Mouse (Mus musculus): Measurements from ENCODE around the gene Drd1. TPM values are rescaled to one million over a fixed set of nuclear protein-coding genes. Genes with fewer than 3 reads are reported as not detected.

Drd1 gene
- polyA plus RNA-seq, 1 experiment from 2014 or later, result 12.3 TPM

- H3K36me3 ChIP-seq, result no peaks in the 10 kb centered on the region
- H3K27me3 ChIP-seq, result no peaks in the 10 kb centered on the region
- H3K9me3 ChIP-seq, result no peaks in the 10 kb centered on the region
- peaks cover 22% of the 10 kb centered on the region for H3K4me1 ChIP-seq
- H3K9ac ChIP-seq (replicated peaks), result peak within 1 kb of the TSS; percentile 76
- H3K4me2 ChIP-seq (replicated peaks), result peak within 1 kb of the TSS; percentile 79
- H3K4me3 ChIP-seq, result peak within 1 kb of the TSS; percentile 90
- peak within 1 kb of the TSS; percentile 84 for H3K27ac ChIP-seq (replicated peaks)
- peak; percentile 90 for ATAC-seq (replicated peaks)
- under 1% methylated on average over 73 of the region's 74 CpGs for WGBS
These were observed 16.3 kb upstream of the Drd1 start, which contains the start of gene Sfxn1 for GRCm38 (mm10) chr13:54071606-54072331. Gene Sfxn1 (plus strand): TSS chr13:54071869.

- H3K9ac ChIP-seq (replicated peaks), result no peak overlapping the region
- H3K9me3 ChIP-seq, result no peaks in the 10 kb centered on the region
- H3K27ac ChIP-seq (replicated peaks), result no peak overlapping the region
- 95% methylated on average over 9 of the region's 9 CpGs for WGBS
- no peaks in the 10 kb centered on the region for H3K27me3 ChIP-seq
- no peak overlapping the region for H3K4me2 ChIP-seq (replicated peaks)
- no peaks in the 10 kb centered on the region for H3K36me3 ChIP-seq
- peaks cover 22% of the 10 kb centered on the region for H3K4me1 ChIP-seq
- no peak overlapping the region for H3K4me3 ChIP-seq
- no peak for ATAC-seq (replicated peaks)
These were observed 15.5 kb upstream of the Drd1 start for GRCm38 (mm10) chr13:54071011-54071410.

GRCm38 (mm10) chr13:54067617-54068166, 12.2 kb upstream of the Drd1 start:
- 4% methylated on average over 6 of the region's 6 CpGs for WGBS
- no peak overlapping the region for H3K27ac ChIP-seq (replicated peaks)

GRCm38 (mm10) chr13:54066081-54066746, 10.7 kb upstream of the Drd1 start:
- Histone ChIP-seq H3K9ac (replicated peaks) (no peak overlapping the region), H3K27me3 (no peaks in the 10 kb centered on the region; the same call in 1 of the 2 replicates), H3K4me1 (peaks cover 2% of the 10 kb centered on the region; the same call in 1 of the 2 replicates), H3K4me2 (replicated peaks) (no peak overlapping the region), H3K4me3 (no peak overlapping the region), H3K9me3 (no peaks in the 10 kb centered on the region), H3K36me3 (no peaks in the 10 kb centered on the region), H3K27ac (replicated peaks) (no peak overlapping the region)
- no peak for ATAC-seq (replicated peaks)
- WGBS, result 84% methylated on average over 3 of the region's 3 CpGs

More at GRCm38 (mm10) chr13:54067617-54068166, 12.2 kb upstream of the Drd1 start:
- Histone ChIP-seq H3K4me3 (no peak overlapping the region), H3K9me3 (no peaks in the 10 kb centered on the region), H3K4me1 (peaks cover 10% of the 10 kb centered on the region), H3K36me3 (no peaks in the 10 kb centered on the region), H3K4me2 (replicated peaks) (no peak overlapping the region), H3K27me3 (no peaks in the 10 kb centered on the region), H3K9ac (replicated peaks) (no peak overlapping the region)
- ATAC-seq (replicated peaks), result no peak

GRCm38 (mm10) chr13:54063292-54063691, 7.8 kb upstream of the Drd1 start:
- H3K9me3 ChIP-seq, result no peaks in the 10 kb centered on the region
- H3K4me1 ChIP-seq, result peaks cover 2% of the 10 kb centered on the region; the same call in 1 of the 2 replicates
- H3K36me3 ChIP-seq, result no peaks in the 10 kb centered on the region
- no peak overlapping the region for H3K27ac ChIP-seq (replicated peaks)
- no peaks in the 10 kb centered on the region; the same call in 1 of the 2 replicates for H3K27me3 ChIP-seq
- ATAC-seq (replicated peaks), result no peak
- H3K4me3 ChIP-seq, result no peak overlapping the region
- no peak overlapping the region for H3K4me2 ChIP-seq (replicated peaks)
- no peak overlapping the region for H3K9ac ChIP-seq (replicated peaks)
- under 1% methylated on average over 3 of the region's 3 CpGs for WGBS

- H3K36me3 ChIP-seq, result no peaks in the 10 kb centered on the region
- no peak overlapping the region for H3K9ac ChIP-seq (replicated peaks)
- no peaks in the 10 kb centered on the region for H3K9me3 ChIP-seq
- no peaks in the 10 kb centered on the region for H3K4me1 ChIP-seq
- no peak for ATAC-seq (replicated peaks)
- WGBS, result 92% methylated on average over 3 of the region's 3 CpGs
- H3K4me2 ChIP-seq (replicated peaks), result no peak overlapping the region
- H3K4me3 ChIP-seq, result no peak overlapping the region
- H3K27ac ChIP-seq (replicated peaks), result no peak overlapping the region
- H3K27me3 ChIP-seq, result no peaks in the 10 kb centered on the region; the same call in 1 of the 2 replicates
These were observed 6.6 kb upstream of the Drd1 start for GRCm38 (mm10) chr13:54062068-54062467.

- Histone ChIP-seq H3K36me3 (no peaks in the 10 kb centered on the region), H3K4me3 (peak overlapping the region; percentile 52), H3K27ac (replicated peaks) (no peak overlapping the region), H3K9me3 (no peaks in the 10 kb centered on the region), H3K4me2 (replicated peaks) (peak overlapping the region; percentile 94), H3K9ac (replicated peaks) (peak overlapping the region; percentile 48), H3K4me1 (peaks cover 11% of the 10 kb centered on the region), H3K27me3 (peaks cover 8% of the 10 kb centered on the region; the same call in 1 of the 2 replicates)
- ATAC-seq (replicated peaks), result peak; percentile 67
- under 1% methylated on average over 20 of the region's 20 CpGs for WGBS
These were observed 543 bp downstream of the Drd1 start for GRCm38 (mm10) chr13:54054962-54055361.

- H3K36me3 ChIP-seq, result no peaks in the 10 kb centered on the region
- H3K27me3 ChIP-seq, result peaks cover 8% of the 10 kb centered on the region; the same call in 1 of the 2 replicates
- H3K4me1 ChIP-seq, result peaks cover 11% of the 10 kb centered on the region
- H3K27ac ChIP-seq (replicated peaks), result no peak overlapping the region
- no peak for ATAC-seq (replicated peaks)
- peak overlapping the region; percentile 14; the same call in 1 of the 2 replicates for H3K4me2 ChIP-seq (replicated peaks)
- H3K9ac ChIP-seq (replicated peaks), result no peak overlapping the region
- no peaks in the 10 kb centered on the region for H3K9me3 ChIP-seq
- WGBS, result 33% methylated on average over 7 of the region's 7 CpGs
- peak overlapping the region; percentile 13 for H3K4me3 ChIP-seq
These were observed 3.9 kb downstream of the Drd1 start for GRCm38 (mm10) chr13:54051641-54052040.

GRCm38 (mm10) chr13:54048679-54049352, 6.7 kb downstream of the Drd1 start:
- Histone ChIP-seq H3K9me3 (no peaks in the 10 kb centered on the region), H3K4me1 (no peaks in the 10 kb centered on the region), H3K4me3 (no peak overlapping the region), H3K9ac (replicated peaks) (no peak overlapping the region), H3K27ac (replicated peaks) (no peak overlapping the region), H3K36me3 (no peaks in the 10 kb centered on the region), H3K27me3 (0 out of 2 replicates have a peak, but pooled peaks cover 2% of the 10 kb centered on the region), H3K4me2 (replicated peaks) (no peak overlapping the region)
- ATAC-seq (replicated peaks), result no peak
- 81% methylated on average over 7 of the region's 7 CpGs for WGBS

- Histone ChIP-seq H3K27ac (replicated peaks) (no peak overlapping the region), H3K9ac (replicated peaks) (no peak overlapping the region), H3K27me3 (no peaks in the 10 kb centered on the region), H3K4me3 (no peak overlapping the region), H3K4me1 (no peaks in the 10 kb centered on the region), H3K9me3 (no peaks in the 10 kb centered on the region), H3K4me2 (replicated peaks) (no peak overlapping the region), H3K36me3 (no peaks in the 10 kb centered on the region)
- no peak for ATAC-seq (replicated peaks)
- WGBS, result 88% methylated on average over 2 of the region's 2 CpGs
These were observed 15.2 kb downstream of the Drd1 start for GRCm38 (mm10) chr13:54040256-54040655.

GRCm38 (mm10) chr13:54037936-54038335, 17.6 kb downstream of the Drd1 start:
- Histone ChIP-seq H3K27me3 (no peaks in the 10 kb centered on the region), H3K4me3 (no peak overlapping the region), H3K4me2 (replicated peaks) (no peak overlapping the region), H3K4me1 (no peaks in the 10 kb centered on the region), H3K9me3 (no peaks in the 10 kb centered on the region), H3K27ac (replicated peaks) (no peak overlapping the region), H3K9ac (replicated peaks) (no peak overlapping the region), H3K36me3 (no peaks in the 10 kb centered on the region)
- ATAC-seq (replicated peaks), result no peak
- 78% methylated on average over 4 of the region's 4 CpGs for WGBS

GRCm38 (mm10) chr13:54035541-54035940, 20.0 kb downstream of the Drd1 start:
- no peak overlapping the region for H3K4me3 ChIP-seq
- ATAC-seq (replicated peaks), result no peak
- WGBS, result 60% methylated on average over 1 of the region's 1 CpGs
- H3K4me2 ChIP-seq (replicated peaks), result no peak overlapping the region
- H3K4me1 ChIP-seq, result no peaks in the 10 kb centered on the region
- no peaks in the 10 kb centered on the region for H3K27me3 ChIP-seq
- H3K27ac ChIP-seq (replicated peaks), result no peak overlapping the region
- no peaks in the 10 kb centered on the region for H3K36me3 ChIP-seq
- H3K9ac ChIP-seq (replicated peaks), result no peak overlapping the region
- no peaks in the 10 kb centered on the region for H3K9me3 ChIP-seq
